Mouse (Mus musculus) left cerebral cortex, adult 18-20 months (tissue): ENCODE measurements at regions not wholly inside any gene's neighbourhood (a gene's known extent, or its start where the extent isn't known, plus 50 kb on each side); places are given as distances from the start of the nearest gene placed in this dataset.

Source experiments
- DNase-seq, 2 experiments: peaks; one replicate each; pipeline ENCODE4 v3.0.0; 2021 to 2022; ENCODE audit warnings: low spot score in 2 of 2, mixed read lengths in 1 of 2

GRCm38 (mm10) chr10:70740095-70740494 is 84.3 kb upstream of the Phyhipl start:
- peak in 1 of 2 experiments; percentile 33 for DNase-seq

- DNase-seq: no peak
Observed at GRCm38 (mm10) chr10:70739348-70739966, 83.7 kb upstream of the Phyhipl start.

GRCm38 (mm10) chr10:70738686-70739085 is 82.9 kb upstream of the Phyhipl start:
- DNase-seq: no peak

GRCm38 (mm10) chr10:70733956-70734355 is 78.2 kb upstream of the Phyhipl start:
- no peak for DNase-seq

- no peak for DNase-seq
Observed at GRCm38 (mm10) chr10:70733478-70733877, 77.7 kb upstream of the Phyhipl start.

- DNase-seq: no peak
Observed at GRCm38 (mm10) chr10:70725091-70725490, 69.3 kb upstream of the Phyhipl start.

GRCm38 (mm10) chr10:70722783-70723182 is 67.0 kb upstream of the Phyhipl start:
- no peak for DNase-seq

GRCm38 (mm10) chr10:70722381-70722780 is 66.6 kb upstream of the Phyhipl start:
- no peak for DNase-seq

GRCm38 (mm10) chr10:70717464-70717863 is 61.7 kb upstream of the Phyhipl start:
- DNase-seq: no peak

GRCm38 (mm10) chr10:70717025-70717424 is 61.3 kb upstream of the Phyhipl start:
- DNase-seq: peak; percentile 64 to 71

- peak; percentile 24 to 30 for DNase-seq
Observed at GRCm38 (mm10) chr10:70713306-70713705, 57.5 kb upstream of the Phyhipl start.

- DNase-seq: no peak
Observed at GRCm38 (mm10) chr10:70708806-70709205, 53.0 kb upstream of the Phyhipl start.
